Mouse (Mus musculus) liver, embryonic 11.5 days (tissue): ENCODE data around the gene Krtap9-3. TPM values are rescaled to one million over a fixed set of nuclear protein-coding genes. Genes with fewer than 3 reads are reported as not detected.
"Not testable (repeated sequence)": the region's sequence is repeated elsewhere in the genome, so short reads cannot be mapped to it uniquely, and the experiment has no call there.

Experiments
- ATAC-seq: fragments of 200-750 bp; cut with Nextera tagmentation; replicated peaks from 2 replicates; pipeline ENCODE4 v1.8.0; 2017; ENCODE audit warnings: moderate number of reproducible peaks, mild to moderate bottlenecking, moderate TSS enrichment, moderate library complexity; ENCODE audit not compliant: low FRiP score
- DNase-seq: peaks from one replicate; pipeline ENCODE4 v3.0.0-alpha.2; 2017; ENCODE audit warnings: low spot score
- H3K27ac ChIP-seq: fragments of 300-500 bp; sonication (generic); 2 replicates; pipeline ENCODE4 v1.5.1; 2014; ENCODE audit warnings: mild to moderate bottlenecking, low read depth, low read length, control low read depth
- H3K27me3 ChIP-seq: fragments of 300-500 bp; sonication (generic); replicated peaks from 2 replicates; pipeline ENCODE4 v1.6.1; 2014; ENCODE audit warnings: low read length, mixed read lengths; ENCODE audit not compliant: control insufficient read depth, insufficient read depth
- H3K36me3 ChIP-seq: fragments of 300-500 bp; sonication (generic); 2 replicates; pipeline ENCODE4 v1.6.1; 2014; ENCODE audit warnings: mild to moderate bottlenecking, low read length, moderate library complexity, mixed read lengths; ENCODE audit not compliant: control insufficient read depth, insufficient read depth
- H3K4me1 ChIP-seq: fragments of 300-500 bp; sonication (generic); replicated peaks from 2 replicates; pipeline ENCODE4 v1.6.1; 2014; ENCODE audit warnings: low read length, mixed read lengths; ENCODE audit not compliant: control insufficient read depth, insufficient read depth
- H3K4me2 ChIP-seq: fragments of 300-500 bp; sonication (generic); 2 replicates; pipeline ENCODE4 v1.6.1; 2014; ENCODE audit warnings: mild to moderate bottlenecking, control low read depth, moderate library complexity
- H3K4me3 ChIP-seq: fragments of 300-500 bp; sonication (generic); 2 replicates; pipeline ENCODE4 v1.5.1; 2014; ENCODE audit warnings: low read depth, low read length, control low read depth
- H3K9ac ChIP-seq: fragments of 300-500 bp; sonication (generic); 2 replicates; pipeline ENCODE4 v1.6.1; 2014; ENCODE audit warnings: low read depth, low read length, control low read depth
- H3K9me3 ChIP-seq: fragments of 300-500 bp; sonication (generic); 2 replicates; pipeline ENCODE4 v1.6.1; 2016; ENCODE audit warnings: low read length, inconsistent platforms, mixed read lengths; ENCODE audit not compliant: control insufficient read depth
- WGBS: fragments of 180-500 bp; shearing (Covaris S2); extraction: QIAGEN DNeasy Blood & Tissue Kit; methylation state at CpG from one replicate; pipeline ENCODE4 v1.1.7; 2014; 5-methylcytosine and 5-hydroxymethylcytosine counted together
- polyA plus RNA-seq: library from polyadenylated mRNA; unstranded; fragments of >200 nt; fragmentation: Nextera tagmentation; extraction: Ambion mirVana; gene quantifications from 2 replicates; pipeline ENCODE4 v1.2.1, GENCODE M21; 2014

The Krtap9-3 gene
- not detected in 2 replicates for polyA plus RNA-seq

- DNase-seq, H3K4me2 ChIP-seq, H3K27ac ChIP-seq, H3K4me1 ChIP-seq, ATAC-seq, H3K9ac ChIP-seq, H3K27me3 ChIP-seq, H3K4me3 ChIP-seq, H3K36me3 ChIP-seq, H3K9me3 ChIP-seq: not testable (repeated sequence)
- WGBS: 82% methylated on average over 6 of the region's 6 CpGs
Measured at GRCm38 (mm10) chr11:99597742-99598141, at the start of gene Krtap9-3. Krtap9-3 (minus strand) TSS chr11:99598105.

GRCm38 (mm10) chr11:99646444-99646843 lies 48.5 kb upstream of the Krtap9-3 start:
- no peaks in the 10 kb centered on the region for H3K36me3 ChIP-seq
- no peaks in the 10 kb centered on the region for H3K9me3 ChIP-seq
- WGBS: 83% methylated on average over 15 of the region's 15 CpGs
- no peaks in the 10 kb centered on the region for H3K4me1 ChIP-seq
- ATAC-seq (no peak), DNase-seq (no peak)
- H3K27me3 ChIP-seq: no peaks in the 10 kb centered on the region
- H3K9ac ChIP-seq: no peak overlapping the region
- H3K27ac ChIP-seq: no peak overlapping the region
- no peak overlapping the region for H3K4me2 ChIP-seq
- no peak overlapping the region for H3K4me3 ChIP-seq

GRCm38 (mm10) chr11:99644351-99644750 lies 46.4 kb upstream of the Krtap9-3 start:
- no peaks in the 10 kb centered on the region for H3K27me3 ChIP-seq
- no peaks in the 10 kb centered on the region for H3K9me3 ChIP-seq
- no peaks in the 10 kb centered on the region for H3K36me3 ChIP-seq
- no peaks in the 10 kb centered on the region for H3K4me1 ChIP-seq
- 64% methylated on average over 3 of the region's 3 CpGs for WGBS
- H3K27ac ChIP-seq: no peak overlapping the region
- H3K4me3 ChIP-seq: no peak overlapping the region
- ATAC-seq (no peak), DNase-seq (no peak)
- H3K4me2 ChIP-seq: no peak overlapping the region
- H3K9ac ChIP-seq: no peak overlapping the region

GRCm38 (mm10) chr11:99643635-99644139 lies 45.8 kb upstream of the Krtap9-3 start, which contains the start of gene Krtap4-7:
Krtap4-7 (minus strand) TSS chr11:99644089.
- H3K36me3 ChIP-seq: not testable (repeated sequence)

GRCm38 (mm10) chr11:99640926-99641325 lies 43.0 kb upstream of the Krtap9-3 start:
- no peak overlapping the region for H3K4me3 ChIP-seq
- no peak overlapping the region for H3K27ac ChIP-seq
- DNase-seq (no peak), ATAC-seq (no peak)
- H3K4me1 ChIP-seq: no peaks in the 10 kb centered on the region
- no peaks in the 10 kb centered on the region for H3K27me3 ChIP-seq
- no peaks in the 10 kb centered on the region for H3K36me3 ChIP-seq
- H3K4me2 ChIP-seq: no peak overlapping the region
- no peaks in the 10 kb centered on the region for H3K9me3 ChIP-seq
- WGBS: 32% methylated on average over 1 of the region's 1 CpGs
- H3K9ac ChIP-seq: no peak overlapping the region

More at GRCm38 (mm10) chr11:99643635-99644139, 45.8 kb upstream of the Krtap9-3 start, which contains the start of gene Krtap4-7:
- H3K9ac ChIP-seq, H3K4me3 ChIP-seq, H3K27me3 ChIP-seq, H3K4me2 ChIP-seq, DNase-seq, H3K9me3 ChIP-seq, H3K4me1 ChIP-seq, H3K27ac ChIP-seq, ATAC-seq: not testable (repeated sequence)
- WGBS: 82% methylated on average over 9 of the region's 9 CpGs

- Histone ChIP-seq H3K27me3 (no peaks in the 10 kb centered on the region), H3K9ac (no peak overlapping the region), H3K9me3 (no peaks in the 10 kb centered on the region), H3K4me1 (no peaks in the 10 kb centered on the region), H3K27ac (no peak overlapping the region), H3K4me3 (no peak overlapping the region), H3K4me2 (no peak overlapping the region), H3K36me3 (no peaks in the 10 kb centered on the region)
- DNase-seq: no peak
- no peak for ATAC-seq
- 79% methylated on average over 1 of the region's 1 CpGs for WGBS
Measured at GRCm38 (mm10) chr11:99637086-99637485, 39.2 kb upstream of the Krtap9-3 start.

GRCm38 (mm10) chr11:99634653-99635134 lies 36.8 kb upstream of the Krtap9-3 start, which contains the start of gene Krtap4-2:
Krtap4-2 (minus strand) TSS chr11:99635084.
- Histone ChIP-seq H3K4me3 (no peak within 1 kb of the TSS), H3K9ac (no peak within 1 kb of the TSS), H3K4me2 (no peak within 1 kb of the TSS), H3K27ac (no peak within 1 kb of the TSS), H3K27me3 (no peaks in the 10 kb centered on the region), H3K9me3 (no peaks in the 10 kb centered on the region), H3K36me3 (no peaks in the 10 kb centered on the region), H3K4me1 (no peaks in the 10 kb centered on the region)
- 47% methylated on average over 8 of the region's 8 CpGs for WGBS
- no peak for ATAC-seq
- no peak for DNase-seq

- Histone ChIP-seq H3K4me3 (no peak overlapping the region), H3K36me3 (no peaks in the 10 kb centered on the region), H3K27me3 (no peaks in the 10 kb centered on the region), H3K4me1 (no peaks in the 10 kb centered on the region), H3K9ac (no peak overlapping the region), H3K27ac (no peak overlapping the region), H3K9me3 (no peaks in the 10 kb centered on the region), H3K4me2 (no peak overlapping the region)
- DNase-seq (no peak), ATAC-seq (no peak)
- WGBS: 59% methylated on average over 2 of the region's 2 CpGs
Measured at GRCm38 (mm10) chr11:99633293-99633692, 35.4 kb upstream of the Krtap9-3 start.

- Histone ChIP-seq H3K9ac (no peak overlapping the region), H3K4me2 (no peak overlapping the region), H3K36me3 (no peaks in the 10 kb centered on the region), H3K9me3 (no peaks in the 10 kb centered on the region), H3K27ac (no peak overlapping the region), H3K4me1 (no peaks in the 10 kb centered on the region), H3K4me3 (no peak overlapping the region), H3K27me3 (no peaks in the 10 kb centered on the region)
- ATAC-seq (no peak), DNase-seq (no peak)
- WGBS: 68% methylated on average over 3 of the region's 3 CpGs
Measured at GRCm38 (mm10) chr11:99630890-99631289, 33.0 kb upstream of the Krtap9-3 start.
